Mouse (Mus musculus) mesoderm, embryonic 11.5 days (tissue): Measurements from ENCODE around the gene Cdr2l.

Experiments
- DNase-seq: peaks from one replicate; pipeline ENCODE4 v3.0.0-alpha.2; 2012; ENCODE audit warnings: low read depth, low spot score

Gene Cdr2l

DNA sequence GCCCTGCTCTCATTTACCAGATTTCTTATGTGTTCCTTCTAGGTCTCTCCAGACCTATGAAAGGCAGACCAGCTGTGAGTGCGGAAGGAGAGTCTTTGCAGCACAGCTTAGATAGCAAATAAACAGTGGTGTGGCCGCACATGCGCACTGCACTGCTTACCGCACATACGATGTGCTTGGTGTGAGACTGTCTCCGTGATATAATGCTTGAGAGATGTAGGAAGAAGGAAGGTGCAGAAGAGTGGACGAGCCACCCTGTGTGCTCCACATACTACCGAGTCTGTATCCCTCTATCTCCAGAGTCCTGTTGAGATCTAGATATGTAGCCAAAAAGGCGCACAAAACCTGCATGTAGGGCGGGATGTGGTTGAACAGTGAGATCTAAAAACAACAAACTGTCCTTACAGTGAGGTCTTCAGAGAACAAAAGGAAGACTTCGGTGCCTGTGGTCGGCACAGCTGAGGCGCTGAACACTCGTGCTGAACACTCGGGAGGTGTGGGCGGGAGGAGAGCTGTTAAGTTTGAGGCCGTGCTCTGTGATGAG is 25.2 kb downstream of the Cdr2l start:
- no peak for DNase-seq

- no peak for DNase-seq
These were observed 26.7 kb downstream of the Cdr2l start for GRCm38 (mm10) chr11:115408266-115408920.

- DNase-seq: no peak
These were observed 27.8 kb downstream of the Cdr2l start for GRCm38 (mm10) chr11:115409556-115409955.

- DNase-seq: peak; percentile 98
These were observed 38.0 kb downstream of the Cdr2l start, which contains the start of the genes Atp5h and Kctd2 for GRCm38 (mm10) chr11:115419531-115420237. TSS of gene Atp5h (minus strand) at chr11:115419962. TSS of gene Kctd2 (plus strand) at chr11:115420128.

DNA sequence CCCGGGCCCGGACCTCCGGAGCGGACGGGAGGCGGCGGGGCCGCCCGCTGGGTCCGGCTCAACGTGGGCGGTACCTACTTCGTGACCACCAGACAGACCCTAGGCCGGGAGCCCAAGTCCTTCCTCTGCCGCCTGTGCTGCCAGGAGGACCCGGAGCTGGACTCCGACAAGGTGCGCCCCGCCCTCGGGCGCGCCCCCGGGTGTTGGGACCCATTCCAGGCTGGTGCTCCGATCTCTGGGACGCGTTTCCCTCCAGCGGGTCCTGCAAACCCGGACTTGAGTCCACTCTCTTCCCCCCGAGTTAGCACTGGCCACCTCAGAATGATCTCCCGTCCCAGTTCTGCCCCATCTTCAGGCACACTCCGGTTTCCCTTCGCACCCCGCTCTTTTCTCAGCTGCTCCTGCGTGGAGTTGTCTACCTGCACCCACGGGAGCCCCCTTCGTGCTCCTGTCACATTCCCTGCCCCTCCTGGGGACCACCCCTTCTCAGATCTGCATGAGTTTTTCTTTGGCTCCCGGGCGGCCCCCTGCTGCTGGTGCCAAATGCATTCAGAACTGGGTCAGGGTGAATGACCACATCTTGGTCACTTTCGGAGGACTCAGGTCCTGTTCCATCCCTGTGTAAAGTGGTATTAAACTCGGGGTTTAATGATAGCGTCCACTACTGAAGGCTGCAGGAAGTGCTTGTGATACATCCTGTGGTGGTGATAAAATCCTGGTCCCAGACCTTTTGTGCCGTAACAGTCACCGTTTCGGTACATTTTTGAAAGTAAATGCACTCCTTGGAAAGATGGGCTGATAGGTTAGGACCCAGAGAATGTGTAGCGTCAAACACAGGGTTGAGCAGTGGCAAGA is 38.8 kb downstream of the Cdr2l start:
- DNase-seq: no peak

DNA sequence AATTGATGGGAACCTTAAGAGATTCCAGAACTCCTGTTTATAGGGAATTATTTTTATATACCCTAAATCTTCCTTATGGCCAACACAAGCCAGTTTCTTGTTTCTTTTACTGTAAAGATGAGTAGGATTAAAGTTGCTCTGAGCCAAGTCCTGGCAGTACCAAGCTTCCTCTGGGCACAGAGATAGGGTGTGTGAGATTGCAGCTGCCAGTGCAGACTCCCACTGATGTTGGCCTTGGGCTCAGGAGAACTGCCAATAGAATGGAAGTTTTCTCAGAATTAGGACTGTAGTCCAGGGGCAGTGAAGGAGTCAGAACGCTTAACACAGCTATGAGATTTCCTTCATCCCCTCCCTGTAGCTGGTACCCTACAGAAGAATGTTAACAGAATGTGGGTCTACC is 39.6 kb downstream of the Cdr2l start:
- DNase-seq: no peak

DNA sequence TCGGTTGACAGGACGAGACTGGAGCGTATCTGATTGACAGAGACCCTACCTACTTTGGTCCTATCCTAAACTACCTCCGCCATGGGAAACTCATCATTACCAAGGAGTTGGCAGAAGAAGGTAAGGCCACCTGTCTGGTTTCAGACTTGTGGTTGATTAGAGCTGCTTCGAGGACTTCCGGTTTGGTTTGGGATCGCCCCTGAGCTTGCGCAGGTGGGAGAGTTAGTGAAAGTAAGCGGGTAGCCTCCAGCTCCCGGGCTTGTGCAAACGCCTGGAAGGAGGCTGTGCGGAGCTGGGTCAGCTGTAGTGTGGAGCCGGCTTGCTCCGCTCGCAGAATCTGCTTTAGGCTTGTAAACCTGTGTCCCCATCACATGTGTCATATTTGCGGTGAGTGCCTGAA is 40.3 kb downstream of the Cdr2l start:
- no peak for DNase-seq

DNA sequence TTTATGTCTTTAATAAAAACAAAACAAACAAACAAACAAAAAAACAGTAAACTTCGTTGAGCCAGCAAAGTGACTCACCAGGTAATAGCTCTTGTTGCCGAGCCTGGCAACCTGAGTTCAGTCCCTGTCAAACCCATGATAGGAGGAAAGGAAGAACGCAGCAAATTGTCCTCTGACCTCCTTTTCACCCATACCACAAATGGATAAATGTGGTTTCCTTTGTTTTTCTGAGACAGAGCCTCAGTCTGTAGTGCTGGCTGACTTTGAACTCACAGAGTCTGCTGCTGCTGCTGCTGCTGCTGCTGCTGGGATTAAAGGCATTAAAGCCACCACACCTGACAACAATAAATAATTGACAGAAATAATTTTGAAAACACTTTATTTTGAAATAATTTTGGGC is 41.4 kb downstream of the Cdr2l start:
- DNase-seq: no peak

DNA sequence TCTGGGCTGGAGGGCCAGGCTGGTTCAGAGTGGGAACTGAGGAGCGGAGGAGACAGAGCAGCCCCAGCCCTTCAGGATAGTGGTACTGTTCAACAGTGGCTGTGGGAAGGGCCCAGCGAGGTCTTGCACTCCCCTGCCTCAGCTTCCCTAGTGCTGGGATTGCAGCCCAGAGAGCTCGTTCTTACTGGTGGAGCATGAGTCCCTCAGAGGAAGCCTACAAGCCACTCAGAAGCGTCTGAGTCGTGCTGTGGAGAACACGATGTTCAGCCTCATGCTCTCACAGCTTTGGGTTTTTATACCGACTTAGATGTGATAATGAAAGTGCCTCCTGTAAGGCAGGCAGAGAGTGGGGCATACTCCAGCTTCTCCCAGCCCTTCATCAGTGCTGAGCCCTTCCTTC is 43.0 kb downstream of the Cdr2l start:
- DNase-seq: no peak

DNA sequence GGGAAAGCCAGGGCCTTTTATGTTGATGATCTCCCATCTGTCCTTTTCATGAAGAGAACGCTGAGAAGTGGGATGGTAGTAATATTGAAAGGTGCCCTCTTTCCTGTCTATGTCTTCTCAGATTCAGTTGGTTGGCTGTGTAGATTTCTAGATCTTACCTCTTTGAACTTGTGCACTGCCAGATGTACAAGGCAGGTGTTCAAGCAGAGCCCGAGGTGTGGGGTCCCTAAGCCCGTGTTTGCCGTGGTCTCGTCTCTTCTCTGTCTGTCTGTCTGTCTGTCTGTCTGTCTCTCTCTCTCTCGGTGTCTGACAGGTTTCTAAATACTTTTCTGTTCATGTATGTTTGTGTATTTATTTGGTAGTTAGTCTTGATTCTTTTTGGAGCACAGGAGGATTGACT is 44.0 kb downstream of the Cdr2l start:
- DNase-seq: no peak

DNA sequence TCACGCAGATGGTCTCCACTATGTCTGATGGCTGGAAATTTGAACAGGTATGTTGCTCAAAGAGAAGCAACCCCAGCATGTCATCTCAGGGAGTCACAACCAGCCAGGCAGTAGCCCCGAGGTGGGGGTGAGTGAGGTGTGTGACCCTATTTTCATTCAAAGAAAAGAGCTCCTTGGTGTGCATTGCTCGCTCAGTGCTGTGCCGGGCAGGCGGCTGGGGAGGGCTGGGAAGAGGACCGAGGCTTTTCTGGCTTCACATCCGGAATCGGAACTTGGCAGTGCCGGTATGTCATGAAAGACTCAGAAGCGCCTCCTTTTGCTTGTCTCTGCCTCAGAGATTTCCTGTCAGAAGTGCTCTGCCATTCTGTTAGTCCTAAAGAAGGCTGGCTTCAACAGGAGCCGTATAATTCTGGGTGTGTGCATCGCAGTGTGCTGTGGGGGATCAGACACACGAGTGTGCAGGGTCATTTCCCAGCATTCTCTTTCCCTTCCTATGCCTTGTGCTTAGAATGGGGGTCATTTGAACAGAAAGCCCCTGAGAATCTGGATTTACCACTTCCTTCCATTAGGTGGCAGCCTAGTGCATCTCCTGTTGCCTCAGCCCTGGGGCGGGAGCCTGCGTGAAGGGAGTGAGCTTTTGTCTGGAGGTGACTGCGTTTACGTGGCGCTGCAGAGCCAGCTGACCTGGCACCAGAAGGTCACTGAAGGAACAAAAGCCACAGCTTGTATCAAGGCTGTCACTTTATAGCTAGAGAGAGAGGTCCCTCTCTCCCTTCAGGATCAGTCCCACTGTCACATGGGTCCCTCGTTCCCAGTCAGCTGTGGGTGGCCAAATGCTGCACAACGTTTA is 46.0 kb downstream of the Cdr2l start:
- peak; percentile 90 for DNase-seq

- no peak for DNase-seq
These were observed 47.6 kb downstream of the Cdr2l start for GRCm38 (mm10) chr11:115429307-115429706.

DNA sequence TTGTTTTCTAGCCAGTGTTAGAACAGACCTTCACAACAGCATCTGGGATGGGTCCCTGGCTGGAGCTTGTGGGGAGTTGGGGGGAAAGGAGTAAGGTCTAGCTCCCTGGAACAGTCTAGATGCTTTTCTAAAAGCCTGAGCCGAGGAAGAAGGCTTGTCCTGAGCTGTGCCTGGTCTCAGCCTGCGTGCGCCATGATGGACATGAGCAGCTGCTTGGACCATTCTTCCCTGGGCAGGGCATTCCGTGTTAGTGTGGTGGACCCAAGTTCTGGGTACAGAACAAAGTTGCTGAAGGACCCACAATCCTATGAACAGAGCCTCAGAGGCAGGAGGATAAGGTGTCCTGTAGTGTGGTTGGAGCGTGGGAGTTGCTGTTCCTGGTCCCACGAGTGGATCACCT is 48.8 kb downstream of the Cdr2l start:
- no peak for DNase-seq

GRCm38 (mm10) chr11:115432814-115433213 is 51.1 kb downstream of the Cdr2l start:
- DNase-seq: no peak

GRCm38 (mm10) chr11:115433342-115433741 is 51.6 kb downstream of the Cdr2l start:
- DNase-seq: no peak

- no peak for DNase-seq
These were observed 54.1 kb downstream of the Cdr2l start for GRCm38 (mm10) chr11:115435596-115436337.

DNA sequence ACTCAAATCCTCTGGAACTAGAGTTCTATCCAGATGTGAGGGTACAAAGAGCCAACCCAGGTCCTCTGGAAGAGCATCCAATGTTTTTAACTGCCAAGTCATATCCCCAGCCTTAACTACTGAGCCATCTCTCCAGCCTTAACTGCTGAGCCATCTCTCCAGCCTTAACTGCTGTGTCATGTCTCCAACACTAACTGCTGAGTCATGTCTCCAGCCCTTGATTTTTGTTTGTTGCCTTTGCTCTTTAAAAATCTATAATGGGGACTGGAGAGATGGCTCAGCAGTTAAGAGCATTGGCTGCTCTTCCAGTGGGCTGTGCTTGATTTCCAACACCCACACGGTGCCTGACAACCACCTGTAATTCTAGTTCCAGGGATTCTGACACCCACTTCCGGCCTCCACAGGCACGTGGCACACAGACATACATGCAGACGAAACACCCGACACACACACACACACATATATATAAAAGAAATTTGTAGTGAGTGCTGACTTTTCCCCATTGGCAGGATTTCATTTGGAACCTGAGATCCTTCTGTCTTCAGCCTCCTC is 55.9 kb downstream of the Cdr2l start:
- no peak for DNase-seq

DNA sequence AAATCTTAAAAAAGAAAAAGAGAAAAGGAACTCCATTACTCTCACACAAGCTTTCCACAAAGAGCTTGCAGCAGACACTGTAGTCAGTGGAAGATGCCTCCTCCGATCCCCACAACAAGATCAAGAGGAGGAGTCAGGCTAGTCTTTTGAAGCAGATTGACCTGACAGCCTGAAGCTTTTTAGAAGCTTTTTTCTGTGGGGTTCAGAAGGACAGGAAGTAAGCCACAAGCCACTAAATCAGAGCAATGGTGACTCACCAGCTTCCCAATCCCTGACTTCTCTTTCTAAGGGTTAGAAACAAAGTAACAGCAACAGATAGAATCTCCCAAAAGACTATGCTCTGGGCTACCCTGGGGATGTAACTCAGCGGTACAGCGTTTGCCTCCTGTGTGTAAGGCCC is 57.6 kb downstream of the Cdr2l start:
- DNase-seq: no peak

DNA sequence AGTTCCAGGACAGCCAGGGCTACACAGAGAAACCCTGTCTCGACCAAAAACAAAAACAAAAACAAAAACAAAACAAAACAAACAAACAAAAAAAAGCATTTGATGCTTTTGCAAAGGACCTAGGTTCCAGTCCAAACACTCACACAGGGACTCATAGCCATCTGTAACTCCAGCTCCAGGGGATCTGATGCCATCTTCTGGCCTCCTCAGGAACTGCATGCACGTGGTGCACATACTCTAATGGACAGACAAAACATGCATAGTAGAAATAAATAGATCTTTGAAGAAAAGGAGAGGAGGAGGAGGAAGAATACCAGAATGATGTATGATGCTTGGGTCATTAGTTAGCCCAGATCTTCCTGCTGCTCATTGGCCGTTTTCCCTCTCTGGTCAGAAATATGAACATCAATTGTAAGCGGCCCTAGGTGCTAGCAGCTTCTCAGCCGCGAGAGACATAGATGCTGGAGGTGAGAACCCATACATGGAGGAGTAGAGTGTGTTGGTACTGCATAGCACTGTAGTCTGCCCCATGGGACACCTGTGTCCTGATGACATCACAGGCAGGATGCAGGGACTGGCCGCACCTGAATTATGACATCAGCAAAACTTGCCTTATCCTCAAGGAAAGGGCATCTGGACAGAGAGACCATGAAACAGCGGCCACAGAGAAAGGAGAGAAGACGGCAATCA is 58.3 kb downstream of the Cdr2l start, which contains the start of gene Trim80:
Gene Trim80, plus strand, starts transcription at position 640 of the 690 bp plus-strand sequence.
- no peak for DNase-seq
